Mouse (Mus musculus): ENCODE data around the gene Lingo3. TPM values are rescaled to one million over a fixed set of nuclear protein-coding genes. Genes with fewer than 3 reads are reported as not detected.
A peak's percentile ranks its signal among the peaks of the same experiment; 100 is the strongest.

The Lingo3 gene
- polyA plus RNA-seq, 1 experiment from 2014 or later, result 0.39 TPM

DNA sequence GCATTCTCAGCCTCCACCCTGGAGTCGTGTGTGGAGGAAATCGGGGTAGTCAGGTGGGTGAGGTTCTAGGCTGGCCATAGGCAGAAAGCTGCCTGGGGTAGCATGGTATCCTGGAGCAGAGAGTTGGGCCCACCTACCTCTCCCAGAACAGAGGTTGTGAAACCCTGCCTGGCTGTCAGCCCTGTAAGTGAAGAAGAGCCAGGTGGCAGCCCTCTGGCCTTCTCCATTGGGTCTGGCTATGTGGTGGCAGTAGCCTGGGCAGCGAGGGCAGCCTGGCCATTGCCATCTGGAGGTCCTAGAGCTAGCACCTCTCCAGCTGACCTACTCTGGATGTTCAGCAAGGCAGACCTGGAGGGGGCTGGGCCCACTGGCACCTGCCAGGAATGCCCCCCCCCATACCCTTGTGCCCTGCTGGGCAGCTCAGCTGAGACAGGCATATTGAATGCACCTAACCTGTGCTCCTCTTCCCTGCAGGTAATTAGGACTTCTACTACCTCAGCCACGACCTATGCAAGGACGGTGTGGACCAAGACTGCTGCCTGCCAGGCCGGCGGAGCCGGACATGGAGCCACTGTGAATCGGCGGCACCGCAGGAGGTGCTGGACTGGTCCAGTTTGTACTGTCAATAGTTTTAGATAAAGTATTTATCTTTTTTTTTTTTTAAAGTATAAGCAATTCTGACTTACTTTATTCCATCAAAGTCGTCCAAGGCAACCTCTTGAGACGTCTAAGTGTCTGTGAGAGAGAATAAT is 50.6 kb downstream of the Lingo3 start:
- H3K4me1 ChIP-seq (ENCODE audit: control insufficient read depth, insufficient read depth, low read length), result peaks cover 28% of the 10 kb centered on the region
- no peak overlapping the region for H3K9ac ChIP-seq (ENCODE audit: low read length)
- H3K27ac ChIP-seq (ENCODE audit: low read length), result no peak overlapping the region
- H3K4me2 ChIP-seq (ENCODE audit: low read depth, low read length), result no peak overlapping the region
- H3K9me3 ChIP-seq (replicated peaks; ENCODE audit: control insufficient read depth, low read length), result no peaks in the 10 kb centered on the region
- H3K36me3 ChIP-seq (ENCODE audit: control insufficient read depth, insufficient read depth), result peaks cover 65% of the 10 kb centered on the region
- no peak overlapping the region for H3K4me3 ChIP-seq (ENCODE audit: low read length)
- no peak for ATAC-seq (replicated peaks; ENCODE audit: extremely low read depth, insufficient read depth, low FRiP score)
- 90% methylated on average over 13 of the region's 13 CpGs for WGBS
- H3K27me3 ChIP-seq (ENCODE audit: control insufficient read depth, insufficient read depth, low read length), result no peaks in the 10 kb centered on the region

DNA sequence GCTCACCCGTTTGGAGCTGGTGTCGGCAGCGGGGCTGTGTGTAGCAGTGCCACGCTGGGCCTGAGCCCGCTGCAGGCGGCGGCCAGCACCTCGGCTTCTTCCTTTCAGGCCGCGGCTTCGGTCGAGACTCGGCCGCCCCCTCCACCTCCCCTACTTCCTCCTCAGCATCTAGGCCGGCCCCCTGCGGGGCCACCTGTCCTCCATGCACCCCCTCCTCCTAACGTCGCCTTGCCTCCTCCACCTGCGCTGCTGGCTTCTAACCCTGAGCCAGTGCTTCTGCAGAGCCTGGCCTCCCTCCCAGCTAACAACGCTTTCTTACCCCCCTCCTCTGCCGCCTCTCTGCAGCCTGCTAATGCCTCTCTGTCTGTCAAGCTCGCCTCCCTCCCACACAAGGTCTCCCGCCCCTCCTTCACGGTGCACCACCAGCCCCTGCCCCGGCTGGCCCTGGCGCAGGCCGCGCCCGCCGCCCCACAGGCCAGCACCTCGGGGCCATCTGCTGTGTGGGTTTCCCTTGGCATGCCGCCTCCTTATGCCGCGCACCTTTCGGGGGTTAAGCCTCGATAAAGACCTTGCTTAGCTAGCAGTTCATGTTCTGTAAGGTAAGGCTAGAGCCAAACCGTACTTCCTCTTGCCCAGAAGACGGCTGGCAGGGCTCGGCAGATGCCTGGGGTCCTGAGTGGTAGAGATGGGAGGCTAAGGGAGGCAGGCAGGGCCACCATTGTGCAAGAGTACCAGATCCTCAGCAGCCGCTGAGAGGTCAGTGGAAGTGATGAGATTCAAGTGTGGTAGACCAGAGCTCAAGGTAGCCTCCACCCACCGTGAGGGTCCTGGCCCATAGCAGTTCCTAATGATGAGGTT is 51.4 kb downstream of the Lingo3 start:
- peaks cover 71% of the 10 kb centered on the region for H3K36me3 ChIP-seq (ENCODE audit: control insufficient read depth, insufficient read depth)
- ATAC-seq (replicated peaks; ENCODE audit: extremely low read depth, insufficient read depth, low FRiP score), result no peak
- H3K4me3 ChIP-seq (ENCODE audit: low read length), result no peak overlapping the region
- H3K9ac ChIP-seq (ENCODE audit: low read length), result peak overlapping the region; percentile 17; the same call in 1 of the 2 replicates
- H3K27ac ChIP-seq (ENCODE audit: low read length), result peak overlapping the region; percentile 80
- peak overlapping the region; percentile 29 for H3K4me2 ChIP-seq (ENCODE audit: low read depth, low read length)
- peaks cover 28% of the 10 kb centered on the region for H3K4me1 ChIP-seq (ENCODE audit: control insufficient read depth, insufficient read depth, low read length)
- WGBS, result 64% methylated on average over 41 of the region's 41 CpGs
- H3K27me3 ChIP-seq (ENCODE audit: control insufficient read depth, insufficient read depth, low read length), result no peaks in the 10 kb centered on the region
- H3K9me3 ChIP-seq (replicated peaks; ENCODE audit: control insufficient read depth, low read length), result no peaks in the 10 kb centered on the region

DNA sequence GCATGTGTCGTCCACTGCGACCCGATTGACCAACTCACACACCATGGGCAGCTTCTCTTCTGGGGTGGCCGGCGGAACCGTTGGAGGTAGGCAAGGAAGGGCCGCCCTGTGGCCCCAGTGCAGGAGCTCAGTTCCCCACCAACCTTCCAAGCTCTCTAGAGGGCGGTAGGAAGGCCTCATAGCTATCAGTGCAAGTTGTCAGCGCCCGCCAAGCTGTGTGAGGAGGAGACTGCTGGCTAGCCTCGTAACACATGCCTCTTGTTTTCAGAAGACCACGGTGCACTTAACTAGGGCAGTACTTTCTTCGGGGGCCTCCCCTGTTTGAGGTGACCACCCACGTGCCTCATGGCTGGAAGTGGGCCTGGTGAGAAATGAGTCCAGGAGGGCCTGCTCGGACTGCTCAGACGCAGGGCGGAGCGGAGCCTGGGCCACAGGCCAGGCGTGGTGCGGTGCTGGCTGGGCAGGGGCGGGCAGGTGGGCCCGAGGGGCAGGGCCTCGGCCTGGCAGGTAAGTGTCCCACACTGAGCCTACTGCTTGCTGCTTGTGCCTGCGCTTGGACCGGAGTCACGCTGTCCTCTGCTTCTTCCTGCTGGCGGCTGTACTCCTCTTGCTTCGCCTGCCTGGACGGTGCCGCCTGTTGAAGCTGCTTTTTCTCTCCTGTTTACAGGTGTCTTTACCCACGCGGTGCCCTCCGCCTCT is 52.2 kb downstream of the Lingo3 start:
- WGBS, result 51% methylated on average over 33 of the region's 33 CpGs
- H3K4me1 ChIP-seq (ENCODE audit: control insufficient read depth, insufficient read depth, low read length), result peaks cover 22% of the 10 kb centered on the region
- no peaks in the 10 kb centered on the region for H3K27me3 ChIP-seq (ENCODE audit: control insufficient read depth, insufficient read depth, low read length)
- H3K36me3 ChIP-seq (ENCODE audit: control insufficient read depth, insufficient read depth), result peaks cover 71% of the 10 kb centered on the region
- peak; percentile 61 for ATAC-seq (replicated peaks; ENCODE audit: extremely low read depth, insufficient read depth, low FRiP score)
- H3K4me2 ChIP-seq (ENCODE audit: low read depth, low read length), result peak overlapping the region; percentile 29
- peak overlapping the region; percentile 17; the same call in 1 of the 2 replicates for H3K9ac ChIP-seq (ENCODE audit: low read length)
- no peaks in the 10 kb centered on the region for H3K9me3 ChIP-seq (replicated peaks; ENCODE audit: control insufficient read depth, low read length)
- no peak overlapping the region for H3K4me3 ChIP-seq (ENCODE audit: low read length)
- H3K27ac ChIP-seq (ENCODE audit: low read length), result peak overlapping the region; percentile 80

DNA sequence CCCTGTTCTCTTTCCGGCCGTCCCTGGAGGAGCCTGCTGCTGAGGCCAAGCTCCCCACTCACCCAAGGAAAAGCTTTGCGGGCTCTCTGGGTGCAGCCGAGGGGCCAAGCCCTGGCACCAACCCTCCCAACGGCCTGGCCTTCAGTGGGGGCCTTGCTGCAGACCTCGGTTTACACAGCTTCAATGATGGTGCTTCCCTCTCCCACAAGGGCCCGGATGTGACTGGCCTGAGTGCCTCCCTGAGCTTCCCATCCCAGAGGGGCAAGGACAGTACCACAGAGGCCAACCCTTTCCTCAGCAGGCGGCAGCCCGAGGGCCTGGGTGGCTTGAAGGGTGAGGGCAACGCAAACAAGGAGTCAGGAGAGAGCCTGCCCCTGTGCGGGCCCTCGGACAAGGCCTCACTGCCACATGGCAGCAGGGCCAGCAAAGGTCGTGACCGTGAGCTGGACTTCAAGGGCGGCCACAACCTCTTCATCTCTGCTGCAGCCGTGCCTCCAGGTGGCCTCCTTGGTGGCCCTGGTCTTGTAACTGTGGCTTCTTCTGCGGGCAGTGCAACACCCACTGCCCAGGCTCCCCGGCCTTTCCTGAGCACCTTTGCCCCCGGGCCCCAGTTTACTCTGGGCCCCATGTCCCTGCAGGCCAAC is 53.0 kb downstream of the Lingo3 start:
- Histone ChIP-seq H3K4me3 (ENCODE audit: low read length) (no peak overlapping the region), H3K4me1 (ENCODE audit: control insufficient read depth, insufficient read depth, low read length) (peaks cover 19% of the 10 kb centered on the region), H3K27me3 (ENCODE audit: control insufficient read depth, insufficient read depth, low read length) (no peaks in the 10 kb centered on the region), H3K27ac (ENCODE audit: low read length) (peak overlapping the region; percentile 80), H3K9me3 (replicated peaks; ENCODE audit: control insufficient read depth, low read length) (no peaks in the 10 kb centered on the region), H3K4me2 (ENCODE audit: low read depth, low read length) (no peak overlapping the region), H3K36me3 (ENCODE audit: control insufficient read depth, insufficient read depth) (peaks cover 70% of the 10 kb centered on the region), H3K9ac (ENCODE audit: low read length) (no peak overlapping the region)
- 76% methylated on average over 19 of the region's 19 CpGs for WGBS
- ATAC-seq (replicated peaks; ENCODE audit: extremely low read depth, insufficient read depth, low FRiP score), result no peak

DNA sequence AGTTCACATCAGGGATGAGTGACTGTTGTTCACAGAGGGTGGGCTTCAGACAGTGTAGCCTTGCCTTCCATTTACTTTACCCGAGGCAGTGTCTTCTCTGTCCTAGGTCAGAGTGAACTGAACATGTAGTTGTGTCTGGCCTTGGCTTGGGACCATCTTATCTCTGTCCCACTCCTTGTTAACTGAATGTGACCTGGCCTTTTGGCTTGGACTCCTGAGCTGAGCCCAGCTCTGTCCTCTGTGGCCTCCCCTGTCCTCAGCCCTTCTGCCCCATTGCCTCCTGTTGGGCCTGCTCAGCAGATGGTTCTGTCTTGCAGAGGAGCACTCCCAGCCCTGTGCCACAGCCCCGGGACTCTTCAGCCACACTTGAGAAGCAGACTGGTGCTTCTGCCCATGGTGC is 56.3 kb downstream of the Lingo3 start:
- WGBS, result 60% methylated on average over 2 of the region's 2 CpGs

DNA sequence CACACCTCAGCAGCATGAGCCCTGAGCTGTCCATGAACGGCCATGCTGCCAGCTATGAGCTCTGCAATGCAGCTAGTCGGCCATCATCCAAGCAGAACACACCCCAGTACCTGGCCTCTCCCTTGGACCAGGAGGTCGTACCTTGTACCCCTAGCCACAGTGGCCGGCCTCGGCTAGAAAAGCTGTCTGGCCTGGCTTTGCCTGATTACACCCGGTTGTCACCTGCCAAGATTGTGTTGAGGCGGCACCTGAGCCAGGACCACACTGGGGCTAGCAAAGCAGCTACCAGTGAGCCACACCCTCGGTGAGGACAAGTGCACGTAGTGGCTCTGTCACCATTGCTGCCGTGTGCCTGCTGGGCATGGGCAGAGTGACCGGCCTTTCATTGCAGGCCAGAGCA is 57.9 kb downstream of the Lingo3 start:
- H3K27ac ChIP-seq (ENCODE audit: low read length), result no peak overlapping the region
- 89% methylated on average over 11 of the region's 11 CpGs for WGBS
- peaks cover 69% of the 10 kb centered on the region for H3K36me3 ChIP-seq (ENCODE audit: control insufficient read depth, insufficient read depth)
- H3K4me3 ChIP-seq (ENCODE audit: low read length), result no peak overlapping the region
- H3K4me2 ChIP-seq (ENCODE audit: low read depth, low read length), result no peak overlapping the region
- no peaks in the 10 kb centered on the region for H3K27me3 ChIP-seq (ENCODE audit: control insufficient read depth, insufficient read depth, low read length)
- H3K9ac ChIP-seq (ENCODE audit: low read length), result no peak overlapping the region
- H3K4me1 ChIP-seq (ENCODE audit: control insufficient read depth, insufficient read depth, low read length), result peaks cover 3% of the 10 kb centered on the region
- H3K9me3 ChIP-seq (replicated peaks; ENCODE audit: control insufficient read depth, low read length), result no peaks in the 10 kb centered on the region
- ATAC-seq (replicated peaks; ENCODE audit: extremely low read depth, insufficient read depth, low FRiP score), result no peak

More for the DNA sequence above, 56.3 kb downstream of the Lingo3 start:
- no peak for ATAC-seq (replicated peaks; ENCODE audit: extremely low read depth, insufficient read depth, low FRiP score)
- no peak overlapping the region for H3K4me3 ChIP-seq (ENCODE audit: low read length)
- H3K9ac ChIP-seq (ENCODE audit: low read length), result no peak overlapping the region
- no peak overlapping the region for H3K4me2 ChIP-seq (ENCODE audit: low read depth, low read length)
- peaks cover 75% of the 10 kb centered on the region for H3K36me3 ChIP-seq (ENCODE audit: control insufficient read depth, insufficient read depth)
- no peaks in the 10 kb centered on the region for H3K27me3 ChIP-seq (ENCODE audit: control insufficient read depth, insufficient read depth, low read length)
- no peak overlapping the region for H3K27ac ChIP-seq (ENCODE audit: low read length)
- H3K4me1 ChIP-seq (ENCODE audit: control insufficient read depth, insufficient read depth, low read length), result peaks cover 19% of the 10 kb centered on the region
- H3K9me3 ChIP-seq (replicated peaks; ENCODE audit: control insufficient read depth, low read length), result no peaks in the 10 kb centered on the region

DNA sequence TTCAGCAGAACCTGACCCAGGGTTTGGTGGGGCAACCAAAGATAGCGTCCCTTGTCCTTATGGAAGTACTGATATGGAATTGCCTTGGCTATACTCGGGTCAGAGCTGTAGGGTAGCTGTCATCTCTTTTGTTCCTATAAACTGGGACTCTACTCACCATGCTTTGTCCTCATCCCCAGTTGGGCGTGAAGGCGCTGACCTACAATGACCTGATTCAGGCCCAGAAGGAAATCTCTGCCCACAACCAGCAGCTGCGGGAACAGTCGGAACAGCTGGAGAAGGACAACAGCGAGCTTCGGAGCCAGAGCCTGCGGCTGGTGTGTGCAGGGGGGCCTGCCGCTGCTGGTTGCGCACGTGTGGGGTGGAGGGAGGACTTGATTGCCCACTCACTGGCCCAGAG is 59.0 kb downstream of the Lingo3 start:
- Histone ChIP-seq H3K9me3 (replicated peaks; ENCODE audit: control insufficient read depth, low read length) (no peaks in the 10 kb centered on the region), H3K9ac (ENCODE audit: low read length) (no peak overlapping the region), H3K4me1 (ENCODE audit: control insufficient read depth, insufficient read depth, low read length) (no peaks in the 10 kb centered on the region), H3K4me2 (ENCODE audit: low read depth, low read length) (no peak overlapping the region), H3K4me3 (ENCODE audit: low read length) (no peak overlapping the region), H3K27me3 (ENCODE audit: control insufficient read depth, insufficient read depth, low read length) (no peaks in the 10 kb centered on the region), H3K27ac (ENCODE audit: low read length) (no peak overlapping the region), H3K36me3 (ENCODE audit: control insufficient read depth, insufficient read depth) (peaks cover 62% of the 10 kb centered on the region)
- no peak for ATAC-seq (replicated peaks; ENCODE audit: extremely low read depth, insufficient read depth, low FRiP score)
- WGBS, result 81% methylated on average over 12 of the region's 12 CpGs

GRCm38 (mm10) chr10:80784302-80784701 is 59.5 kb downstream of the Lingo3 start:
- 98% methylated on average over 2 of the region's 2 CpGs for WGBS
- no peaks in the 10 kb centered on the region for H3K27me3 ChIP-seq (ENCODE audit: control insufficient read depth, insufficient read depth, low read length)
- ATAC-seq (replicated peaks; ENCODE audit: extremely low read depth, insufficient read depth, low FRiP score), result no peak
- H3K4me2 ChIP-seq (ENCODE audit: low read depth, low read length), result no peak overlapping the region
- H3K36me3 ChIP-seq (ENCODE audit: control insufficient read depth, insufficient read depth), result peaks cover 61% of the 10 kb centered on the region
- H3K4me3 ChIP-seq (ENCODE audit: low read length), result no peak overlapping the region
- H3K9me3 ChIP-seq (replicated peaks; ENCODE audit: control insufficient read depth, low read length), result no peaks in the 10 kb centered on the region
- H3K4me1 ChIP-seq (ENCODE audit: control insufficient read depth, insufficient read depth, low read length), result no peaks in the 10 kb centered on the region
- no peak overlapping the region for H3K9ac ChIP-seq (ENCODE audit: low read length)
- no peak overlapping the region for H3K27ac ChIP-seq (ENCODE audit: low read length)

Data from heart, embryonic 16.5 days (tissue).